Mouse (Mus musculus): ENCODE measurements around the gene Cytl1.

Gene Cytl1

DNA sequence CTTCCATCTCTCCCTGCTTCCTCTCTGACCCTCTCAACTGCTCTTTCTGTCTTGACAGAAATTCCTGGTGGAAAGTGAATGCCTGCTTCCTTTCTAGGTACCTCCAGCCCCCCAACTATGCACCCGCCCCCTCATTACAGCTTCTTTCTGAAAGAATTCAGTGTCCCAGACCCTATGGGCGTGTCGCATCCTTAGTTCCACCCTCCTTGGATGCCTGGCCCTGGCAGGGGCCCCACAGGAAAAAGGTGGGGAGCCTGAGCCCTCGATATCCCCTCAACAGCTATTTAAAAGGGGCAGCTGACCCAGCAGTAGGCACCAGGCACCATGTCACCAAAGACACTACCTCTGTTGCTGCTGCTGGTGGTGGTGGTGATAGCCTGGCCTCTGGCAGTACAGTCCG, at the start of gene Cytl1:
Cytl1 (plus strand) TSS at position 296 of the 400 bp plus-strand sequence.
- no peak for DNase-seq (ENCODE audit: low spot score)

GRCm38 (mm10) chr5:37692759-37693158, 42.6 kb upstream of the Cytl1 start:
- no peak for DNase-seq (ENCODE audit: low spot score)

DNA sequence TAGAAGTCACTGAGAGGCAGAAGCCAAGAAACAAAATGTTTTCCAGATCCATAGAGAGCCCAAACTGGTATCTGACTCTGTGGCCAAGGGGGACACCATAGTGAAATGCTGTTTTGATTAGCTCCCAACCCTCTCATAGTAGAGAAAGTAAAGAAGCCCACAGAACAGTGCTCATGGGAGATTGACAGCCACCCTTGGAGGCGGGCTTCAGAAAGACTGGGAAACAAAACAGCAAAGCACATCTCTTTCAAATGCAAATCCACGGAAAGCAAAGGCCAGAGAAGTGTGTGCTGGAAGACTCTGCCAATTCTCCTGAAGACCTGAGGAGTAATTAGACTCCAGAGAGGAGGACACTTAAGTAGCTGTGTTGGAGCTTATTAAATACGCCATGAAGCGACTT, 39.5 kb upstream of the Cytl1 start:
- no peak for DNase-seq (ENCODE audit: low spot score)

- no peak for DNase-seq (ENCODE audit: low spot score)
These were observed 38.0 kb upstream of the Cytl1 start for GRCm38 (mm10) chr5:37697286-37697685.

- DNase-seq (ENCODE audit: low spot score), result no peak
These were observed 35.6 kb upstream of the Cytl1 start for GRCm38 (mm10) chr5:37699757-37700156.

GRCm38 (mm10) chr5:37704962-37705361, 30.4 kb upstream of the Cytl1 start:
- no peak for DNase-seq (ENCODE audit: low spot score)

GRCm38 (mm10) chr5:37708124-37708523, 27.2 kb upstream of the Cytl1 start:
- DNase-seq (ENCODE audit: low spot score), result no peak

DNA sequence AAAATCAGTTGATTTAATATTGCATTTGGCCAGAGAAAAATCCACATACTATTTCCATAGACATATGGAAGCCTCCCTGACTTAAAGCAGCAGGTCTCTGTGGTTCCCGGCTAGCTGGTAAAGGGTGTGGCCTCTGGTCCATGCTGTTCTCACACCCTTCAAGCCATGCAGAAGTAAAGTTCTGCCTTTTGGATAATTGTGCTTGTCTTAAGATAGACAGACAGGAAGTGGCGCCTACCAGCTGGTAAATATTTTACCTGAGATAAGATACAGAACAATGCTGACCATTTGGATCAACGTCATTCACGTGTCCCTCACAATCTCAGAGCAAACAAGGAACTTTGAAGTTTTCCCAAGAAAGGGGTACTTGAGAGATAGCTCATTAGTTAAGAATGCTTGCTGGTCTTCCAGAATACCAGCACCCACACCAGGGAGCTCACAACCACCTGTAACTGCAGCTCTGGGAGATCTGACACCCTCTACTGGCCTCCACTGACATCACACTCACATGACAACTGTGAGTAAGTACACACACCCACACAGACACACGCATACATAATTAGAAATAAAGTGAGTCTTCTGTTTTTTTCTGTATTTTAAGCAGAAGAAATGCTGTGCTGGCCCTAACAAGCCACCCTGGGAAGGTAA, 25.9 kb upstream of the Cytl1 start:
- no peak for DNase-seq (ENCODE audit: low spot score)

DNA sequence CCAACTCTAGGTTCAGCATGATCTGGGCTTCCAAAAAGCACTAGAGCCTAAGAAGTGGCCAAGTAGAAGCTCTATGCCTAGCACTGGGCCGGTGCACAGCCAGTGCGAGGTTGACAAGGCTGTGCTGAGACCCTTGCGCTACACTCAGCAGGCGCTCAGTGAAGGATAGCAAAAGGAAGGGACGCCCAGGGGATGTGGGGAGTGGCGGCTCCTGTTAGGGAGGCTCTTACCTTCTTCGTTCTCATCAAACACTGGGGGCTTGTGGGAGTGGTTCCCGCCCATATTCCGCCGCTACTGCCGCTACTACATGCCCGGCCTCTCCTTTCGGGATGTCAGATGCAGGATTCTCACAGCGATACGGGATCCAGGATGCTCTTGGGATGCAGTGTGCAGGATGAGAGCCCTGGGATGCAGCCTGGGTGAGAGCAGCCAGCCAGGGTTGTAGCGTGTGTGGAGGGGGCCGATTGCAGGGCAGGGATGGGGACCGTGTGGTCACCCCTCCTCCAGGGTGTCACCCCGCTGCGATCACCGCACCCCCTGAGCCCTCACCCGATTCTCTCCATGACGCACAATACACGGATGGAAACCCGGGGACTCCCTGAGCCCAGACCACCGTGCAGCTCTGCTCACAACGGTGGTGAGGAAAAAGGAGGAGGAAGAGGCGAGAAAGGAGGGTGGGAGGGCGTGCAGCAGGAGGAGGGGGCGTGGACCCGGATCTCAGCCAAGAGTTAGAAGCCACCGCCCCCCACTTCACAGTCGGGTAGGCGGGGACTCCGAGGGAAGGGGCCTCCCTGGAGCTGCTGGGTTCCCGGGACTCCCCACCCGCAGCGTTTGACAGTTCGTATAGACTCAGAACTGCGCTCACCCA, 18.6 kb upstream of the Cytl1 start, which contains the start of gene Stk32b:
Stk32b (minus strand) TSS at position 667 of the 868 bp plus-strand sequence.
- DNase-seq (ENCODE audit: low spot score), result peak; percentile 10

- peak; percentile 6 for DNase-seq (ENCODE audit: low spot score)
These were observed 17.8 kb upstream of the Cytl1 start for GRCm38 (mm10) chr5:37717384-37717963.

- no peak for DNase-seq (ENCODE audit: low spot score)
These were observed 14.6 kb upstream of the Cytl1 start for GRCm38 (mm10) chr5:37720670-37721069.

GRCm38 (mm10) chr5:37725220-37725886, 10.0 kb upstream of the Cytl1 start:
- no peak for DNase-seq (ENCODE audit: low spot score)

- no peak for DNase-seq (ENCODE audit: low spot score)
These were observed 4.5 kb upstream of the Cytl1 start for GRCm38 (mm10) chr5:37730781-37731180.

DNA sequence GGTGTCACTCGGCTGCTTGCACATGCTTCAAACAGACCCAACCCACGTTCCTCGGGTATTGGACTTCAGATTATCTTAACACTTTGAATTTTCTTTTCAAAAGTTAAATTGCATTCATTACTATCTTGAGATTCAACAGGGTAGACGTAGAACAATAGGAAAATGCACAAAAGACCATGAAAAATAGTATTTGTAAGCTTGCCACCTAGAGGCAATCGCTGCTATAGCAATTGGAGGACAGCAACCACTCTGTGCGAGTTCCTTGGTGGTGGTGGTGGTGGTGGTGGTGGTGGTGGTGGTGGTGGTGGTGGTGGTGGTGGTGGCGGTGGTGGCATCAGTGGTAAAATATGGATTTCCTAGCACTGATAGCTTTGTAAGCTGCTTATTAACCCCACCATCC, 894 bp downstream of the Cytl1 start:
- DNase-seq (ENCODE audit: low spot score), result no peak

- DNase-seq (ENCODE audit: low spot score), result no peak
These were observed 8.8 kb downstream of the Cytl1 start for GRCm38 (mm10) chr5:37743889-37744707.

GRCm38 (mm10) chr5:37752027-37752967, 17.0 kb downstream of the Cytl1 start:
- peak; percentile 33 for DNase-seq (ENCODE audit: low spot score)

DNA sequence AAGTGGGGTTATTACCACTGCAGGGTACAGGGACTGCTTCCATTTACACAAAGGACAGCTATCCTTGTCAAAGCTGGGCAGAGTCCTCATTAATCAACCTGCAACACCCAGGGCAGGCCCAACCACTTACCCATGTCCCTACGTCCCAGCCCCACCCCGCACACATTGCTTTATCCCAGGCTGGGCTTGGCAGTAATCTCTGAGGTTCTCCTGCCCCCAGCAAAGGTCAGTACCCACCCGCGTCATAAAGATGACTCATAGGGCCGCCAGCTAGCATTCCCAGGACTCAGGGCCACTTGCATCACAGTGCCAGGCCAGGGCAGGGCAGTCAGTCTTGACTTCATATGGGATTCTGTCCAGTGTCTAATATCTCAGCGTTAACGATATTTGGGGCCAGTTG, 18.0 kb downstream of the Cytl1 start:
- no peak for DNase-seq (ENCODE audit: low spot score)

GRCm38 (mm10) chr5:37762046-37762445, 26.7 kb downstream of the Cytl1 start:
- no peak for DNase-seq (ENCODE audit: low spot score)

DNA sequence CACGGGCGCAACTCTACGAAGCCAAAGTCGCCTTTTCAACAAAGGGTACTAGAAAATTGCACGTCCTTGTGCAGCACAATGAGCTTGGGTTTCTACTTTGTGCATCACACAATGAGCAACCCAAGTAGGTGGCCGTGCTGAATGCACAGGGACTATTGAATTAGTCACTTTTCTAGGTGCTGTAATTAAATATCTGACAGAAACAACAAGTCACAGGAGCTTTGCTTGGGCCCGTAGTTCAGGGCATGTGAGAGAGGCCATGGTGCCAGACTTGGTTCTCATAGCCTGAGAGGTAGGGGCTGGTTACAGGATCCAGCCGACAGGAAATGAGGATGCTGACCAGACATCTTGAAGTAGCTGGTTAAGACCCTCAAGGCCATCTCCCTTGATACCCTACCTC, 30.5 kb downstream of the Cytl1 start:
- DNase-seq (ENCODE audit: low spot score), result no peak

GRCm38 (mm10) chr5:37767231-37767630, 31.9 kb downstream of the Cytl1 start:
- DNase-seq (ENCODE audit: low spot score), result no peak

Data from testis, postnatal 14 days (tissue).